Mouse (Mus musculus) liver, postnatal 0 days (tissue): ENCODE measurements around the gene Pex14.
A peak's percentile ranks its signal among the peaks of the same experiment; 100 is the strongest.

Source experiments
- CTCF ChIP-seq: sonication (generic); IDR thresholded peaks from 2 replicates; pipeline ENCODE4 v1.5.1; 2016; ENCODE audit warnings: antibody characterized with exemption, low read depth
- EP300 ChIP-seq: IDR thresholded peaks from 2 replicates; pipeline ENCODE4 v1.6.1; 2016; ENCODE audit warnings: antibody characterized with exemption, low read depth, mild to moderate bottlenecking

GRCm38 (mm10) chr4:149047360-149047759 is 52.3 kb downstream of the Pex14 start:
- TF ChIP-seq CTCF (peak; percentile 69), EP300 (no peak)
